Mouse (Mus musculus) kidney, adult 8-10 months (tissue): ENCODE measurements around the gene Fndc9.
A peak's percentile ranks its signal among the peaks of the same experiment; 100 is the strongest.

ENCODE experiments used
- DNase-seq, 2 experiments: peaks; one replicate each; pipeline ENCODE4 v3.0.0; 2022

Gene Fndc9

GRCm38 (mm10) chr11:46235334-46235733 lies at the start of gene Fndc9:
Gene Fndc9 (plus strand): TSS chr11:46235531.
- DNase-seq, result no peak

GRCm38 (mm10) chr11:46188283-46188682 lies 47.0 kb upstream of the Fndc9 start:
- no peak for DNase-seq

GRCm38 (mm10) chr11:46194175-46194574 lies 41.2 kb upstream of the Fndc9 start:
- DNase-seq, result peak; percentile 23 to 49

- DNase-seq, result no peak
Observed at GRCm38 (mm10) chr11:46200664-46201063, 34.7 kb upstream of the Fndc9 start.

GRCm38 (mm10) chr11:46201636-46202546 lies 33.4 kb upstream of the Fndc9 start:
- DNase-seq, result no peak

- no peak for DNase-seq
Observed at GRCm38 (mm10) chr11:46202547-46202887, 32.8 kb upstream of the Fndc9 start.

GRCm38 (mm10) chr11:46204841-46205240 lies 30.5 kb upstream of the Fndc9 start:
- peak; percentile 34 to 40 for DNase-seq

GRCm38 (mm10) chr11:46205639-46206409 lies 29.5 kb upstream of the Fndc9 start:
- no peak for DNase-seq

GRCm38 (mm10) chr11:46209884-46210283 lies 25.4 kb upstream of the Fndc9 start:
- peak; percentile 28 to 51 for DNase-seq

- no peak for DNase-seq
Observed at GRCm38 (mm10) chr11:46211858-46212257, 23.5 kb upstream of the Fndc9 start.

GRCm38 (mm10) chr11:46213844-46214243 lies 21.5 kb upstream of the Fndc9 start:
- DNase-seq, result no peak

- DNase-seq, result no peak
Observed at GRCm38 (mm10) chr11:46214368-46215230, 20.7 kb upstream of the Fndc9 start.

GRCm38 (mm10) chr11:46215354-46215753 lies 20.0 kb upstream of the Fndc9 start:
- peak; percentile 48 to 50 for DNase-seq

GRCm38 (mm10) chr11:46216669-46217068 lies 18.7 kb upstream of the Fndc9 start:
- peak in 1 of 2 experiments; percentile 59 for DNase-seq

GRCm38 (mm10) chr11:46217686-46218085 lies 17.6 kb upstream of the Fndc9 start:
- no peak for DNase-seq

- DNase-seq, result no peak
Observed at GRCm38 (mm10) chr11:46218584-46218983, 16.7 kb upstream of the Fndc9 start.

GRCm38 (mm10) chr11:46219380-46219779 lies 16.0 kb upstream of the Fndc9 start:
- no peak for DNase-seq

GRCm38 (mm10) chr11:46220211-46220610 lies 15.1 kb upstream of the Fndc9 start:
- DNase-seq, result no peak

GRCm38 (mm10) chr11:46223575-46223974 lies 11.8 kb upstream of the Fndc9 start:
- DNase-seq, result no peak

- no peak for DNase-seq
Observed at GRCm38 (mm10) chr11:46225345-46225744, 10.0 kb upstream of the Fndc9 start.

GRCm38 (mm10) chr11:46230184-46230583 lies 5.1 kb upstream of the Fndc9 start:
- DNase-seq, result no peak

- DNase-seq, result no peak
Observed at GRCm38 (mm10) chr11:46232803-46233202, 2.5 kb upstream of the Fndc9 start.

- DNase-seq, result no peak
Observed at GRCm38 (mm10) chr11:46233966-46234365, 1.4 kb upstream of the Fndc9 start.
